In the genomic region with DNA sequence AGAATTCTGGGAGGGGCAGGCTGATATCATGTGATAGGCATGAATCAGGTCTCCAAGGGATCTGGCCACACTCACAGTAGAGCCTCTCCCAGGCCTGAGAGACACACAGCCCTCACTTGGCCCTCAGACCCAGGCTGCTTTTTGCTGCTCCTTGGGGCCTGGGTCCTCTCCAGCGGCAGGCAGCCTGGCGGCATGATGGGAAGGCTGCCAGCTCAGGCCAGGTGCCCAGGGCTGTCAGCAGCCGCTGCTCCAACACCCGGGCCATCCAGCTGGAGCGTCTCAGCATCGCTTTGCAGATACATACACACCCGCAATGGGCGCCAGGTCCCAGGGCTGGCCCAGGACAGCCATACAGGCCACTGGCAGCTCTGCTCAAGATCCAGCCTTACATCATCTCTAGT, we compare ENCODE assay signal across 9 mouse cellular contexts. TPM values are rescaled to one million over a fixed set of nuclear protein-coding genes. Genes with fewer than 3 reads are reported as not detected.
DNase-seq lines count a peak whose midpoint lies in the region; ATAC-seq lines count a peak whose summit lies in the region.
"Had no signal": no experiment of that assay in that cellular context is flagged by ENCODE, and none has a peak within 500 bp of the region (broad histone marks: within the 10 kb centered on the region; RNA-seq: fewer than 3 reads in every experiment).

No protein-coding gene starts in this region.

- intact Hi-C loops in heart, postnatal 25 days (cut with DNase I), result loop anchor here (5.0 kb wide), 1 partner anchor 43 kb away; a partner anchor contains a TSS

- peak; percentile 47 for DNase-seq in adrenal gland, postnatal 14 days
- DNase-seq in adrenal gland, adult (ENCODE audit: inconsistent age in 2 of 2, low spot score in 1 of 2), result no peak
- DNase-seq in right cerebral cortex, postnatal 10 days (ENCODE audit: low spot score in 2 of 2), result peak; percentile 72
- DNase-seq in right cerebral cortex, postnatal 25 days, result no peak
- peak; percentile 72 for DNase-seq in heart, postnatal 25 days (ENCODE audit: low spot score)
- peak; percentile 45 for DNase-seq in thymus, postnatal 10 days (ENCODE audit: low spot score in 2 of 2)
- DNase-seq in embryo, embryonic 9.5 days (ENCODE audit: extremely low spot score), result no peak

- ATAC-seq in activated CD4-positive, CD25-positive, alpha-beta regulatory T cell, adult 4 months, result no peak

RNA-seq across cellular contexts. Expression of a gene that starts 22.1 kb away (rescaled TPM):
- 2.0 and 2.1 TPM in 2 replicates for total RNA-seq in adrenal gland, postnatal 14 days (2021)
- total RNA-seq in heart, postnatal 25 days (2021), result under 1 TPM; 0.34 to 0.48 TPM
- not detected for polyA plus RNA-seq in activated CD4-positive, CD25-positive, alpha-beta regulatory T cell, adult 4 months (2017; shearing (Covaris generic))
- polyA plus RNA-seq: C2C12 had no signal

RNA-seq across cellular contexts. Expression of a gene that starts 41.1 kb away (rescaled TPM):
- total RNA-seq in adrenal gland, postnatal 14 days (2021), result 11.5 and 11.7 TPM in 2 replicates
- 10 to 100 TPM; 19.1 to 26.8 TPM for total RNA-seq in heart, postnatal 25 days (2021)
- not detected for polyA plus RNA-seq in activated CD4-positive, CD25-positive, alpha-beta regulatory T cell, adult 4 months (2017; shearing (Covaris generic))

RNA-seq across cellular contexts. Expression of a gene that starts 44.8 kb away (rescaled TPM):
- total RNA-seq in adrenal gland, postnatal 14 days (2021), result 334 and 392 TPM in 2 replicates
- total RNA-seq in heart, postnatal 25 days (2021), result 1 to 10 TPM; 2.1 to 2.7 TPM
- not detected for polyA plus RNA-seq in activated CD4-positive, CD25-positive, alpha-beta regulatory T cell, adult 4 months (2017; shearing (Covaris generic))

RNA-seq across cellular contexts. Expression of a gene that starts 48.3 kb away (rescaled TPM):
- not detected in 2 replicates for total RNA-seq in adrenal gland, postnatal 14 days (2021)
- total RNA-seq in heart, postnatal 25 days (2021), result not detected
- not detected for polyA plus RNA-seq in activated CD4-positive, CD25-positive, alpha-beta regulatory T cell, adult 4 months (2017; shearing (Covaris generic))

Comparison
In these comparisons a context has a peak if more than half of its experiments do, and no peak if none do; other contexts are left out.
1. DNase-seq: peak in adrenal gland, postnatal 14 days (single experiment), right cerebral cortex, postnatal 10 days (2 of 2), heart, postnatal 25 days (single experiment) and thymus, postnatal 10 days (2 of 2); none in adrenal gland, adult (0 of 2), right cerebral cortex, postnatal 25 days (single experiment) and embryo, embryonic 9.5 days (single experiment).
2. RNA of a gene that starts 44.8 kb away (total RNA-seq): 334 to 392 TPM in adrenal gland, postnatal 14 days; 2.1 to 2.7 TPM in heart, postnatal 25 days; every median in the first group is over 10 times any median in the second.